Mouse (Mus musculus): ENCODE measurements at regions not wholly inside any gene's neighbourhood (a gene's known extent, or its start where the extent isn't known, plus 50 kb on each side); places are given as distances from the start of the nearest gene placed in this dataset.

DNA sequence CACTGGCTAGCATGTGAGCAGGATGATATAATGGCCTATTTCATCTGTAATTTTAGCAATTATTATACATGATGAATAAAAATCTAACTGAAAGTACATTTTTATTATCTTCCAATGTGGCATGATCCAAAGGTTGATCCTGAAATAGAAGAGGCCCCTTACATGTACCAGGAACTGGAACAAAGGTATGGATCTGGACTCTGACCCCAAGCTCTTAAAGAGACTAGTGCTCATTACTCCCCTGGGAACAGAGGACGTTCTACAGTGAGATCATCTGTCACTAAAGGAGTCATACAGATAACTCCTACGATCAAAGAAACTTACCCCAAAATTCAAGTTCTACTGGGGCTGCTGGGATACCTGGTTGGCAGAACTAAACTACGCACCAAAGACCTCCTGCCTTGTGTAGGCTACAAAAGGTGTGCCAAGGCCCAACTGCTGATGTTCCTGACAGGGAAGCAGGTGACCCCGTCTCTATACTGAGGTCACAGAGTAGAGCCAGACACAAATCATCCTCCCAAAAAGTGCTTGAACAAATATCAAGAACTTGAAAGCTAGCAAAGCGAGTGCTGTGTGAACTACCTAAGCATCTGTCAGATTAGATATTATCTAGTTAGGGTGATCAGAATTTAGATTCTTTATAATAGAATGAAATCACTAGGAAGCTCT is 378.0 kb downstream of the Sorl1 start:
- Histone ChIP-seq H3K4me3 (no peak overlapping the region), H3K27ac (replicated peaks) (no peak overlapping the region), H3K27me3 (replicated peaks) (no peaks in the 10 kb centered on the region), H3K9ac (no peak overlapping the region), H3K9me3 (no peaks in the 10 kb centered on the region), H3K4me2 (no peak overlapping the region), H3K4me1 (no peaks in the 10 kb centered on the region), H3K36me3 (no peaks in the 10 kb centered on the region)
- ATAC-seq (ENCODE audit: extremely low read depth, insufficient number of reproducible peaks, low FRiP score, low TSS enrichment), result no peak
- WGBS, result 75% methylated on average over 5 of the region's 5 CpGs

DNA sequence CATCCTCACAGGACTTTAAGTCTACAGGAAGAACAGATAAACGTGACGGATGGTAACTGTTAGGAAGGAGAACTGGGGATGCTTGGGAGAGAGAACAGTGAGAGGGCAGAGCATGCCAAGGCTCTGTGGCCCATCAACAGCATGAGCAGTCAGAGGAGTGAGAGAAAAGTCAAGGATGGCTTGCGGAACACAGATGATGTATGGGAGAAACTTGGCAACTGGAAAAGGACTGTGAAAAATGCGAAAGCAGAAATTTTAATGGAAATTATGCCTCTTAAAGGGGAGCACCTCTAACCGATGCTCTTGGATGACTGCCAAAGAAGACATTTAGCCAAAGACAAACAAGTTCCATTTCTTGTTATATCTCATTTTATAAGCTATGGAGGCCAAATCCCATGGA is 382.6 kb downstream of the Sorl1 start:
- no peaks in the 10 kb centered on the region for H3K36me3 ChIP-seq
- no peak overlapping the region for H3K4me3 ChIP-seq
- no peak for ATAC-seq (ENCODE audit: extremely low read depth, insufficient number of reproducible peaks, low FRiP score, low TSS enrichment)
- peaks cover 9% of the 10 kb centered on the region for H3K4me1 ChIP-seq
- no peaks in the 10 kb centered on the region for H3K27me3 ChIP-seq (replicated peaks)
- 54% methylated on average over 5 of the region's 5 CpGs for WGBS
- no peak overlapping the region for H3K27ac ChIP-seq (replicated peaks)
- no peak overlapping the region for H3K9ac ChIP-seq
- H3K4me2 ChIP-seq, result no peak overlapping the region
- H3K9me3 ChIP-seq, result no peaks in the 10 kb centered on the region

DNA sequence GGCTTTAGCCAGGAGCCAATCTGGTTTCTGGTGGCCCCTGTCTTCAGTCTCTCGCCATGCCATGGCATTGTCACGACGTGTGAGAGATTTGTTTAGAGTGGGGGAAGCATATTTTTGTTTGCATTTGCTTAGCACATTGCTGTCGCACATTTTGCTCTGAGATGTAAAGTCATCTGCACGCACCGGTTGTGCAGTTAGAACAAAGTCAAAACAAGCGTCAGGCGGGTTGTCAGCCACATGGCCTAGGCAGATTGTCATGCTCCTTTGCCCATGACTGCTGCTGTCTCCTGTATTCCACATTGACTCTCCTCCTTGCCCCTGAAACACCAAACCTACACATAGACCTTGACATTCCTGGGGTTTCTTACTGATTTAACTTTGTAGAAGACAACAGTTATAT is 383.6 kb downstream of the Sorl1 start:
- Histone ChIP-seq H3K36me3 (no peaks in the 10 kb centered on the region), H3K27ac (replicated peaks) (no peak overlapping the region), H3K4me1 (peaks cover 12% of the 10 kb centered on the region), H3K9ac (no peak overlapping the region), H3K27me3 (replicated peaks) (no peaks in the 10 kb centered on the region), H3K4me3 (no peak overlapping the region), H3K4me2 (no peak overlapping the region), H3K9me3 (no peaks in the 10 kb centered on the region)
- 86% methylated on average over 8 of the region's 8 CpGs for WGBS
- no peak for ATAC-seq (ENCODE audit: extremely low read depth, insufficient number of reproducible peaks, low FRiP score, low TSS enrichment)

DNA sequence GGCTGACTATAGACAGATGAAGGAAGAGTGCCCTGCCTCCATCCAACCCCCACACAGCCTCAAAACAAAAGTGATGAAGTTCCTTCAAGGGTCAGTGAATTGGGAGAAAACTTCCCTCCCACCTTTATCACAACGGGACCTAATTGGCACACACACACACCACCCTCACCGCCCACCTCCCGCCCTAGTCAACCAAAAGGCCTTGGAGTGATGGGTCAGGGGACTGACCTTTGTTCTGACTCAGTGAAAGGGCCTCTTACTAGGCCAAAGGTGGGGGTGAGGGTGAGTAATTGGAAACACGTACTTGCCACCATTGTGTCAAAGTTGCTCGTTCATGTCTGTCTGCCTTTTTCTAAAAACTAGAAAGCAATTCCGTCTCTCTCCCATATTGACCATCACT is 386.4 kb downstream of the Sorl1 start:
- H3K4me1 ChIP-seq, result peaks cover 19% of the 10 kb centered on the region
- H3K4me2 ChIP-seq, result no peak overlapping the region
- no peaks in the 10 kb centered on the region for H3K9me3 ChIP-seq
- H3K4me3 ChIP-seq, result no peak overlapping the region
- 84% methylated on average over 6 of the region's 6 CpGs for WGBS
- H3K27me3 ChIP-seq (replicated peaks), result no peaks in the 10 kb centered on the region
- no peak overlapping the region for H3K27ac ChIP-seq (replicated peaks)
- H3K9ac ChIP-seq, result no peak overlapping the region
- no peaks in the 10 kb centered on the region for H3K36me3 ChIP-seq
- ATAC-seq (ENCODE audit: extremely low read depth, insufficient number of reproducible peaks, low FRiP score, low TSS enrichment), result no peak

DNA sequence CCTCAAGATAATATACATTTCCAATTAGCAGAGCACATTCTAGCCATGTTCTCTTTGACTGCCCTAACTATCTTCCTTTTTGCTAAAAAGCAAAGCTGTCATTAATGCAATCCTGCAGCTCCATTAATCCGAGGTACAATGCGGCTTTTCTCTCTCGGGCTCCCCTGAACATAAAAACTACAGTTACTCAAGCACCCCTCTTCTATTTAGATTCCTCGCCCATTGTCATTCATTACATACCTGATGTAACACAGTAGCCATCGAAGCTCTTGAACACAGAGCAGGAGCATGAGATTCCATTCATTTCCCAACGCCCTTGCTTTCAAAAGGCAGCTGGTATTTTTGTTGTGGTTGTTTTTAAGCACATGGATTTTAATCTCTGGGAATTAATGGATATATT is 387.2 kb downstream of the Sorl1 start:
- H3K4me1 ChIP-seq, result peaks cover 19% of the 10 kb centered on the region
- no peak for ATAC-seq (ENCODE audit: extremely low read depth, insufficient number of reproducible peaks, low FRiP score, low TSS enrichment)
- H3K4me2 ChIP-seq, result peak overlapping the region; percentile 80
- 28% methylated on average over 6 of the region's 6 CpGs for WGBS
- no peaks in the 10 kb centered on the region for H3K36me3 ChIP-seq
- no peaks in the 10 kb centered on the region for H3K9me3 ChIP-seq
- peak overlapping the region; percentile 49 for H3K4me3 ChIP-seq
- H3K27ac ChIP-seq (replicated peaks), result peak overlapping the region; percentile 90
- peak overlapping the region; percentile 79; the same call in 1 of the 2 replicates for H3K9ac ChIP-seq
- H3K27me3 ChIP-seq (replicated peaks), result no peaks in the 10 kb centered on the region

DNA sequence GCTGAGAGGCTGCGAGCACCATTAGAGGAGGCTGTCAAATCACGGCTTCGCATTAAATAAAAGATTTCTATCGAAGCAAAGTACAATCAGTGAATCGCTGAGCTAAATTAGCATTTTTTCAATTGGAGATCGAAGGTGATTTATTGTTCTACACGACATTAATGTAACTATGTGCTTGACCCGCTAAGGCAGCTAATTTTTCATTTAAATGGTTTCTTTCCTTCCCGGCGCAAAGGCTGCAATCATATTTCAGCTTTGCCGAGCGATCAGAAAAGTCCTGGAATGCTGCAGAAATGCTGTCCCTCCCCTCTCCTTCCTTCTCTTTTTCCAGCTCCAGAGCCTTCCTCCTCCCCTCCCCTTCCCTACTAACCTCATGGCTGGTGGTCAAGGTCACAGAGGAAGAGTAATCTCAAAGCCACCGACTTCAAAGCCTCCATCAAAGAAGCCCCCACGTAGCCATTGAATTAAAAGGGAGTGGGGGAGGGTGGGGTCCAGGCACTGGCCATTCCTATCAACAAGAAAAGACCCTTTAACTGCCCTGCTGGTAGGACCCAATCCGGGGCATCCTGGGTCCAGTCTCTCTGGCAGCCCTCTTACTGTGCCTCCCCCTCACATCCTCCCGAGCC is 387.8 kb downstream of the Sorl1 start:
- H3K27me3 ChIP-seq (replicated peaks), result no peaks in the 10 kb centered on the region
- no peaks in the 10 kb centered on the region for H3K36me3 ChIP-seq
- H3K27ac ChIP-seq (replicated peaks), result peak overlapping the region; percentile 90
- ATAC-seq (ENCODE audit: extremely low read depth, insufficient number of reproducible peaks, low FRiP score, low TSS enrichment), result no peak
- H3K4me2 ChIP-seq, result peak overlapping the region; percentile 80
- H3K4me1 ChIP-seq, result peaks cover 19% of the 10 kb centered on the region
- WGBS, result under 1% methylated on average over 16 of the region's 16 CpGs
- peak overlapping the region; percentile 79 for H3K9ac ChIP-seq
- H3K4me3 ChIP-seq, result peak overlapping the region; percentile 49
- no peaks in the 10 kb centered on the region for H3K9me3 ChIP-seq

DNA sequence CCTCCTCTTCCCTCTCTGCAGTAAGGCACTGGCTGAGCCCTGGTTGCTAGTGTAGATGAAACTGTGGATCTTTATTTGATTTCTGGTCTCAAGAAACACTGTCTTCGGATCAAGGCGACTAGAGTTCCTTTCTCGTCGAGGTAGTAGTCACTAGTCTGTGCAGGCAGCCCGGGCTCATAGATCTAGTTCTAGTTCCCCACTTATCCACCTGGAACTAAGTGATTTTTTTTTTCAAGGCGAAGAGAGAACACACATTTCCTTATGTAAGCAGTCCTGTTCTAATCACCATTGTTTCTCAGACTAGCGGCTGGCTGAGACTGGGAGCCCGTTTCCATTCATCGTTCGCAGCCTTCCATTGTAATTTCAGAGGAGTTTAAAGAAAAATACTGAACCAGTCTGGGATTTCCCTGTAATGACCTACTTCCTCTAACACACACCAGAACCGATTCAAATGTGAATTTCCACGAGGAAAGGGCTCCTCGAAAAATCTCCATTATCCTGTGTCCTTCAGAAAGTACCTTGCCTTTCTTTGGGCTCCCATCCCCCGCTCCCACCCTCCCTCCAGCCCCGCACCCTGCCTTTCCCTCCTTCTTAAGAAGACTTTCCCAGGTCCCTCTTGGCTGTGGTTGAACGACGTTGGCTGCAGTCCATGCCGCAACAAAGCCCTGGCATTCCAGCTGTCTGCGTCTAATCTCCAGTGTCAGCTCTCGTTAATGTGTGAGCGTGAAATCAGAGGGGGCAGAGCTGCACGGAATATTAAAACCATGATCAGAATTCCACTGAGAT is 388.5 kb downstream of the Sorl1 start:
- Histone ChIP-seq H3K4me2 (peak overlapping the region; percentile 80), H3K36me3 (no peaks in the 10 kb centered on the region), H3K4me3 (peak overlapping the region; percentile 49), H3K4me1 (peaks cover 19% of the 10 kb centered on the region), H3K27ac (replicated peaks) (peak overlapping the region; percentile 90), H3K9ac (peak overlapping the region; percentile 79), H3K9me3 (no peaks in the 10 kb centered on the region), H3K27me3 (replicated peaks) (no peaks in the 10 kb centered on the region)
- under 1% methylated on average over 22 of the region's 22 CpGs for WGBS
- ATAC-seq (ENCODE audit: extremely low read depth, insufficient number of reproducible peaks, low FRiP score, low TSS enrichment), result peak; percentile 58; the same call in 1 of the 2 replicates

DNA sequence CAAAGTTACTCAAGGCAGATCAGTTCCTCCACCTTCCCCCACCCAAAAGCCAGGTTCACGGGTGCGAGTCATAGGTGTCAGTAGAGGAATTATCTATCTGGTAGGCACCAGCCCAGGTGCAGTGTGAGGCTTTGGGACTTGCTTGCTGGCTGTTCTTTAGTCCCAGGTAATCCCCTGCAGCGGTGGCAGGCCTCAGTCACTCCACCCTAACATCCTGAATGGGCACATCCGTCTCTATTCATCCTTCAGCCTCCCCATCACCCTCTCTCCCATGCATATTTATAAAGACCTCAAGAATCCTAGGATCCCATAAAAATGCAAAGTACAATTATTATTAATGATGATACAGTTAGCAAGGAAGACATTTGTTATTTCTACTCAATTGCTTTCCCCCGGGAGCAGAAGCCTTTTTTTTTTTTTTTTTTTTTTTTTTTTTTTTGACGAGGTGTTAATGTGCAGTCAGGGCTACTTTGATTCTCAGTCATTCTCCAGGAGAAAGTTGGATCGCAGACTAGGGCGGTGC is 389.1 kb downstream of the Sorl1 start:
- ATAC-seq (ENCODE audit: extremely low read depth, insufficient number of reproducible peaks, low FRiP score, low TSS enrichment), result no peak
- H3K4me2 ChIP-seq, result peak overlapping the region; percentile 80
- peak overlapping the region; percentile 90 for H3K27ac ChIP-seq (replicated peaks)
- peaks cover 19% of the 10 kb centered on the region for H3K4me1 ChIP-seq
- H3K9ac ChIP-seq, result peak overlapping the region; percentile 79
- no peaks in the 10 kb centered on the region for H3K9me3 ChIP-seq
- WGBS, result 15% methylated on average over 8 of the region's 8 CpGs
- H3K27me3 ChIP-seq (replicated peaks), result no peaks in the 10 kb centered on the region
- H3K36me3 ChIP-seq, result no peaks in the 10 kb centered on the region
- peak overlapping the region; percentile 49 for H3K4me3 ChIP-seq

DNA sequence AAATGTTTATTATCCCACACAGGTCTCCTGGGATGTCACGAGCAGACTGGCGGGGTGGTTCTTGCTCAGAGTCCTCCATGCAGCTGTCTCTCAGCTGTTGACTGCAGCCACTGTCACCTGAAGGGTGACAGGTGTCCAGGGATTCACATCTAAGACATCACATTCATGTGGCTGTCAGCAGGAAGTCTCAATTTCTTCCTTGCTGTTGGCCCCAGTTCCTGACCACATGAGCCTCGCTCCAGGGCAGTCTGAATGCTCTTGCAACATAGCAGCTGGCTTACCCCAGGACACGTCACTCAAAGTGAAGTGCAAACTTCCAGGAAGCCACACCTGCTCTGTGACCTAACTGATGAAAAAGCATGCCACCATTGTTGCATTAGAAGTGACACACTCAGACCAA is 402.5 kb downstream of the Sorl1 start:
- H3K4me3 ChIP-seq, result no peak overlapping the region
- no peak overlapping the region for H3K9ac ChIP-seq
- no peaks in the 10 kb centered on the region for H3K9me3 ChIP-seq
- H3K4me2 ChIP-seq, result no peak overlapping the region
- H3K36me3 ChIP-seq, result no peaks in the 10 kb centered on the region
- no peak overlapping the region for H3K27ac ChIP-seq (replicated peaks)
- H3K27me3 ChIP-seq (replicated peaks), result no peaks in the 10 kb centered on the region
- ATAC-seq (ENCODE audit: extremely low read depth, insufficient number of reproducible peaks, low FRiP score, low TSS enrichment), result no peak
- no peaks in the 10 kb centered on the region for H3K4me1 ChIP-seq
- WGBS, result 61% methylated on average over 4 of the region's 4 CpGs

DNA sequence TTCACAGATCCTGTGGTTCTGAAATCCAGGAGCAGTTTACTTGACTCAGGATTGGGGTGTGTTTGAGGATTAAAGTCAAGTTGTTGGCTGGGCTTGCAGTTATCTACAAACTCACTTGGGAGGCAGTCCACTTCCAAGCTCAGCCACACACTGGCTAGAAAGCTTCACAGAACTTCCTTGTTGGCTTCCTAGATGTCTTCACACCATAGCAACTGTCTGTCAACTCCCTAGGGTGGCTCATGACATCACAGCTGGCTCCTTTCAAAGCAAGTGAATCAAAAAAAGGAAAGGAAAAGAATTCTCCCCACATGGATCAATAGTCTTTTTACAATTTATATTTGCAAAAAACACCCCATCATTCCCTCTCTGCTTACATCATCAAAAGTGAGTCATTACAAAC is 408.9 kb downstream of the Sorl1 start:
- Histone ChIP-seq H3K9ac (no peak overlapping the region), H3K9me3 (no peaks in the 10 kb centered on the region), H3K27me3 (replicated peaks) (no peaks in the 10 kb centered on the region), H3K36me3 (no peaks in the 10 kb centered on the region), H3K4me3 (no peak overlapping the region), H3K4me1 (no peaks in the 10 kb centered on the region), H3K4me2 (no peak overlapping the region), H3K27ac (replicated peaks) (no peak overlapping the region)
- ATAC-seq (ENCODE audit: extremely low read depth, insufficient number of reproducible peaks, low FRiP score, low TSS enrichment), result no peak

DNA sequence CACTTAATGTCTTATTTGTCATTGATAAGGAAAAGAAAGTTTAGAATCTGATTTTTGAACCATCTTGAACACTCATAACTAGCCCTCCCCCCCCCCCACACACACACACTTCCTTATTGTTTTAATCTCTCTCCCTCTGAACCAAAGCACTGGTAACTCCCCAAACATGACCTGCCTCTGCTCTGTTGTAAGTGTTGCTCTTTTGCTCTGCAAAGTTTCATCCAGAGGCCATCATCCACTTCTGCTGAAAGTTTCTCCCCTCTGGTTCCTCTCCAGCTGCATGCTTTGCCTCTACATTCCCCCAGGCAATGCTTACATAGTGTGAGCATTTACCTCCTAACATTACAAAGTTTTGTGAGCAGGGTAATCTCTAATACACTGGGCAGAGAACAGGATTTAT is 418.1 kb downstream of the Sorl1 start:
- no peaks in the 10 kb centered on the region for H3K27me3 ChIP-seq (replicated peaks)
- H3K9me3 ChIP-seq, result no peaks in the 10 kb centered on the region
- no peak overlapping the region for H3K4me3 ChIP-seq
- no peak overlapping the region for H3K4me2 ChIP-seq
- no peak overlapping the region for H3K9ac ChIP-seq
- no peak for ATAC-seq (ENCODE audit: extremely low read depth, insufficient number of reproducible peaks, low FRiP score, low TSS enrichment)
- H3K4me1 ChIP-seq, result peaks cover 10% of the 10 kb centered on the region
- peak overlapping the region; percentile 40; the same call in 1 of the 2 replicates for H3K27ac ChIP-seq (replicated peaks)
- H3K36me3 ChIP-seq, result no peaks in the 10 kb centered on the region
